Mouse (Mus musculus) heart, embryonic 16.5 days (tissue): ENCODE data around the gene Gm773. TPM values are rescaled to one million over a fixed set of nuclear protein-coding genes. Genes with fewer than 3 reads are reported as not detected.
"Not testable (repeated sequence)": the region's sequence is repeated elsewhere in the genome, so short reads cannot be mapped to it uniquely, and the experiment has no call there.

Source experiments
- ATAC-seq: fragments of 200-750 bp; cut with Nextera tagmentation; replicated peaks from 2 replicates; pipeline ENCODE4 v1.8.0; 2017; ENCODE audit warnings: moderate number of reproducible peaks; ENCODE audit not compliant: insufficient read depth, low FRiP score; ENCODE audit errors: extremely low read depth
- H3K27ac ChIP-seq: fragments of 300-500 bp; sonication (generic); 2 replicates; pipeline ENCODE4 v1.5.1; 2014; ENCODE audit warnings: mild to moderate bottlenecking, low read length, control low read depth, moderate library complexity
- H3K27me3 ChIP-seq: fragments of 300-500 bp; sonication (generic); 2 replicates; pipeline ENCODE4 v1.6.1; 2014; ENCODE audit warnings: low read length, mixed read lengths; ENCODE audit not compliant: control insufficient read depth, insufficient read depth
- H3K36me3 ChIP-seq: fragments of 300-500 bp; sonication (generic); 2 replicates; pipeline ENCODE4 v1.6.1; 2014; ENCODE audit not compliant: control insufficient read depth, insufficient read depth
- H3K4me1 ChIP-seq: fragments of 300-500 bp; sonication (generic); 2 replicates; pipeline ENCODE4 v1.6.1; 2014; ENCODE audit warnings: low read length, mixed read lengths; ENCODE audit not compliant: control insufficient read depth, insufficient read depth
- H3K4me2 ChIP-seq: fragments of 300-500 bp; sonication (generic); 2 replicates; pipeline ENCODE4 v1.6.1; 2014; ENCODE audit warnings: low read depth, mild to moderate bottlenecking, control low read depth, low read length
- H3K4me3 ChIP-seq: fragments of 300-500 bp; sonication (generic); 2 replicates; pipeline ENCODE4 v1.5.1; 2014; ENCODE audit warnings: mild to moderate bottlenecking, control low read depth, low read length
- H3K9ac ChIP-seq: fragments of 300-500 bp; sonication (generic); 2 replicates; pipeline ENCODE4 v1.6.1; 2014; ENCODE audit warnings: low read length, control low read depth
- H3K9me3 ChIP-seq: fragments of 300-500 bp; sonication (generic); replicated peaks from 2 replicates; pipeline ENCODE4 v1.6.1; 2016; ENCODE audit warnings: low read length; ENCODE audit not compliant: control insufficient read depth
- WGBS: fragments of 180-500 bp; shearing (Covaris S2); extraction: QIAGEN DNeasy Blood & Tissue Kit; methylation state at CpG from one replicate; pipeline ENCODE4 v1.1.7; 2014; 5-methylcytosine and 5-hydroxymethylcytosine counted together
- polyA plus RNA-seq: library from polyadenylated mRNA; unstranded; fragments of >200 nt; fragmentation: Nextera tagmentation; extraction: Ambion mirVana; gene quantifications from 2 replicates; pipeline ENCODE4 v1.2.1, GENCODE M21; 2015

The Gm773 gene
- not detected in 2 replicates for polyA plus RNA-seq

- Histone ChIP-seq H3K27ac (no peak within 1 kb of the TSS), H3K27me3 (no peaks in the 10 kb centered on the region), H3K4me2 (no peak within 1 kb of the TSS), H3K9me3 (no peaks in the 10 kb centered on the region), H3K36me3 (no peaks in the 10 kb centered on the region), H3K4me3 (no peak within 1 kb of the TSS), H3K4me1 (no peaks in the 10 kb centered on the region), H3K9ac (no peak within 1 kb of the TSS)
- ATAC-seq, result no peak
- 75% methylated on average over 8 of the region's 8 CpGs for WGBS
These were observed at the start of gene Gm773 for GRCm38 (mm10) chrX:56212771-56213170. Gene Gm773, minus strand, starts transcription at chrX:56212881.

GRCm38 (mm10) chrX:56186449-56186848 is 26.2 kb downstream of the Gm773 start:
- not testable (repeated sequence) for H3K4me1 ChIP-seq, H3K4me2 ChIP-seq, H3K27me3 ChIP-seq, H3K4me3 ChIP-seq, H3K9me3 ChIP-seq, ATAC-seq, H3K36me3 ChIP-seq, H3K9ac ChIP-seq, H3K27ac ChIP-seq
- no CpG with 5 or more reads among the region's 1 CpGs for WGBS

GRCm38 (mm10) chrX:56151396-56151795 is 61.3 kb downstream of the Gm773 start:
- no peak for ATAC-seq
- no peak overlapping the region for H3K9ac ChIP-seq
- H3K36me3 ChIP-seq, result no peaks in the 10 kb centered on the region
- H3K4me1 ChIP-seq, result no peaks in the 10 kb centered on the region
- H3K4me2 ChIP-seq, result no peak overlapping the region
- H3K9me3 ChIP-seq, result no peaks in the 10 kb centered on the region
- no peak overlapping the region for H3K4me3 ChIP-seq
- WGBS, result 79% methylated on average over 2 of the region's 2 CpGs
- H3K27ac ChIP-seq, result no peak overlapping the region
- no peaks in the 10 kb centered on the region for H3K27me3 ChIP-seq

Other genes with a start within 250 kb of the Gm773 start
- 2.4 and 3.2 TPM in 2 replicates for gene 3830403N18Rik, start 76.3 kb downstream of the Gm773 start, polyA plus RNA-seq
- gene Zfp449, start 133.5 kb upstream of the Gm773 start, polyA plus RNA-seq, result 7.5 and 8.0 TPM in 2 replicates
- gene Smim10l2a, start 161.7 kb upstream of the Gm773 start, polyA plus RNA-seq, result 1.3 and 2.1 TPM in 2 replicates
- 1.2 and 1.9 TPM in 2 replicates for gene Gm2174, start 235.1 kb upstream of the Gm773 start, polyA plus RNA-seq
- gene Ints6l, start 242.0 kb upstream of the Gm773 start, polyA plus RNA-seq, result 18.6 and 19.0 TPM in 2 replicates